Mouse (Mus musculus): ENCODE data around the gene Tnrc6a. TPM values are rescaled to one million over a fixed set of nuclear protein-coding genes. Genes with fewer than 3 reads are reported as not detected.

Tnrc6a gene
- polyA plus RNA-seq, 1 experiment from 2014 or later, result 46.4 TPM

- Histone ChIP-seq H3K27me3 (replicated peaks) (no peaks in the 10 kb centered on the region), H3K4me1 (0 out of 2 replicates have a peak, but pooled peaks cover 6% of the 10 kb centered on the region), H3K4me3 (replicated peaks) (no peak overlapping the region), H3K27ac (no peak overlapping the region), H3K4me2 (no peak overlapping the region), H3K36me3 (no peaks in the 10 kb centered on the region), H3K9ac (no peak overlapping the region), H3K9me3 (no peaks in the 10 kb centered on the region)
- WGBS, result 67% methylated on average over 7 of the region's 7 CpGs
- no peak for ATAC-seq (ENCODE audit: insufficient read depth, low FRiP score, low read depth)
Observed at GRCm38 (mm10) chr7:123217448-123218354, 94.0 kb downstream of the Tnrc6a start.

- H3K4me2 ChIP-seq, result no peak overlapping the region
- WGBS, result 44% methylated on average over 6 of the region's 6 CpGs
- H3K4me3 ChIP-seq (replicated peaks), result no peak overlapping the region
- H3K36me3 ChIP-seq, result no peaks in the 10 kb centered on the region
- no peak overlapping the region for H3K9ac ChIP-seq
- H3K4me1 ChIP-seq, result 0 out of 2 replicates have a peak, but pooled peaks cover 6% of the 10 kb centered on the region
- no peak overlapping the region for H3K27ac ChIP-seq
- H3K27me3 ChIP-seq (replicated peaks), result no peaks in the 10 kb centered on the region
- no peaks in the 10 kb centered on the region for H3K9me3 ChIP-seq
- ATAC-seq (ENCODE audit: insufficient read depth, low FRiP score, low read depth), result no peak
Observed at GRCm38 (mm10) chr7:123218620-123219019, 94.9 kb downstream of the Tnrc6a start.

GRCm38 (mm10) chr7:123219781-123220632 lies 96.3 kb downstream of the Tnrc6a start:
- H3K27me3 ChIP-seq (replicated peaks), result no peaks in the 10 kb centered on the region
- ATAC-seq (ENCODE audit: insufficient read depth, low FRiP score, low read depth), result no peak
- no peaks in the 10 kb centered on the region for H3K9me3 ChIP-seq
- no peaks in the 10 kb centered on the region for H3K4me1 ChIP-seq
- no peak overlapping the region for H3K4me3 ChIP-seq (replicated peaks)
- H3K9ac ChIP-seq, result no peak overlapping the region
- no peak overlapping the region for H3K27ac ChIP-seq
- H3K36me3 ChIP-seq, result no peaks in the 10 kb centered on the region
- no peak overlapping the region for H3K4me2 ChIP-seq
- WGBS, result 66% methylated on average over 13 of the region's 13 CpGs

DNA sequence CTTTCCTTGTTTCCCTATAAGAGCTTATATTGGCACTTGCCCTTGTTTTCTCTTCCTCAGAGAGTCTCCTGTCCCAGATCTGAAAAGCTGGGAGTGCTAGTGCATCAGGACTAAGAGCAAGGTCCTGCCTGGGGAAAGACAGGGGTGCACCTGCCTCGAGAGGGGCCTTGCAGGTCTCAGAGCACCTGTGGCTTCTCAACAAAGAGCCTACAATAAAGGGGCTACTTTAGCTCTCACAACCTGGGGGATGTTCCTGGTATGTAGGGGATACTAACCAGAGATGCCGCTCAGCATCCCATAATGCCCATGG lies 96.9 kb downstream of the Tnrc6a start:
- WGBS, result 74% methylated on average over 2 of the region's 2 CpGs
- Histone ChIP-seq H3K9me3 (no peaks in the 10 kb centered on the region), H3K4me3 (replicated peaks) (no peak overlapping the region), H3K4me2 (no peak overlapping the region), H3K4me1 (no peaks in the 10 kb centered on the region), H3K9ac (no peak overlapping the region), H3K27ac (no peak overlapping the region), H3K27me3 (replicated peaks) (no peaks in the 10 kb centered on the region), H3K36me3 (no peaks in the 10 kb centered on the region)
- ATAC-seq (ENCODE audit: insufficient read depth, low FRiP score, low read depth), result no peak

DNA sequence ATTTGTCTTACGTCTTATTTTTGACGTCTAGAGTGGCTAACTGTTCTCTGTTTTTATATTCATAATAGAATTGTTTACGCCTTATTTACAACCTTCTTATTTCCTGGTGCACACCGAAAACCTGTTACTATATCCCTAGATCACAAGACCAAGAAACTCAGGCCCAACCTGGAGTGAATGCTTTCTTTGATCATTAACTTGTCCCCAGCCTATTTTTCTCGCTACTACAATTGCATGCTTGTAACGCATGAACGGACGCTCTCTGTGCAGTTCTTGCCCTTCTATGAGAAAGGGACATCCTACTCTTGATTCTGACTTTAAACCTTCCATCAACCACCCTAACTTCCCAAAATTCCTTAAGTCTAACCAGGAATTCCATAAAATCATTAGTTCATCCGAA lies 100.4 kb downstream of the Tnrc6a start:
- no peak overlapping the region for H3K9ac ChIP-seq
- H3K9me3 ChIP-seq, result no peaks in the 10 kb centered on the region
- WGBS, result 77% methylated on average over 9 of the region's 9 CpGs
- no peak overlapping the region for H3K4me3 ChIP-seq (replicated peaks)
- H3K4me1 ChIP-seq, result no peaks in the 10 kb centered on the region
- no peak overlapping the region for H3K4me2 ChIP-seq
- no peaks in the 10 kb centered on the region for H3K36me3 ChIP-seq
- no peak overlapping the region for H3K27ac ChIP-seq
- no peak for ATAC-seq (ENCODE audit: insufficient read depth, low FRiP score, low read depth)
- H3K27me3 ChIP-seq (replicated peaks), result no peaks in the 10 kb centered on the region

- H3K9me3 ChIP-seq, result no peaks in the 10 kb centered on the region
- no peak for ATAC-seq (ENCODE audit: insufficient read depth, low FRiP score, low read depth)
- no peak overlapping the region for H3K27ac ChIP-seq
- H3K9ac ChIP-seq, result no peak overlapping the region
- H3K27me3 ChIP-seq (replicated peaks), result no peaks in the 10 kb centered on the region
- H3K4me1 ChIP-seq, result no peaks in the 10 kb centered on the region
- H3K4me3 ChIP-seq (replicated peaks), result no peak overlapping the region
- H3K36me3 ChIP-seq, result no peaks in the 10 kb centered on the region
- 82% methylated on average over 4 of the region's 4 CpGs for WGBS
- no peak overlapping the region for H3K4me2 ChIP-seq
Observed at GRCm38 (mm10) chr7:123225159-123225558, 101.5 kb downstream of the Tnrc6a start.

DNA sequence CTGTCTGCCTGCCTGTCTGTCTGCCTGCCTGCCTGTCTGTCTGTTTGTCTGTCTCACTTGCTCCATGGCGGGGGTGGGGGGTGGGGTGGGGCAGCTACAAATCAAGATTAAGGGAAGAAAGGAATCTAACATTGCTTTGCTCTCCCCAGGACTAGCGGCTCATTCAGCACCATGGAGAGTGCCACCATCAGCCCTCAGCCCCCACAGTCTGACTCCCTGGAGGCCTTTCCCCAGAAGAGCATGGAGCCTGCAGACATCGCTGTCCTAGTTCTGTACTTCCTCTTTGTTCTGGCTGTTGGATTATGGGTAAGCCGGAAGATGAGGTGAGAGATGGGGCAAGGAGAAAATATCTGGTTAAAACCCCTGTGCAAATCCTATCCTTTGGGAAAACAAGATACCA lies 111.8 kb downstream of the Tnrc6a start:
- H3K4me2 ChIP-seq, result no peak overlapping the region
- ATAC-seq (ENCODE audit: insufficient read depth, low FRiP score, low read depth), result no peak
- H3K36me3 ChIP-seq, result no peaks in the 10 kb centered on the region
- no peak overlapping the region for H3K9ac ChIP-seq
- no peaks in the 10 kb centered on the region for H3K9me3 ChIP-seq
- no peak overlapping the region for H3K27ac ChIP-seq
- 17% methylated on average over 4 of the region's 4 CpGs for WGBS
- H3K27me3 ChIP-seq (replicated peaks), result no peaks in the 10 kb centered on the region
- H3K4me1 ChIP-seq, result no peaks in the 10 kb centered on the region
- H3K4me3 ChIP-seq (replicated peaks), result no peak overlapping the region

DNA sequence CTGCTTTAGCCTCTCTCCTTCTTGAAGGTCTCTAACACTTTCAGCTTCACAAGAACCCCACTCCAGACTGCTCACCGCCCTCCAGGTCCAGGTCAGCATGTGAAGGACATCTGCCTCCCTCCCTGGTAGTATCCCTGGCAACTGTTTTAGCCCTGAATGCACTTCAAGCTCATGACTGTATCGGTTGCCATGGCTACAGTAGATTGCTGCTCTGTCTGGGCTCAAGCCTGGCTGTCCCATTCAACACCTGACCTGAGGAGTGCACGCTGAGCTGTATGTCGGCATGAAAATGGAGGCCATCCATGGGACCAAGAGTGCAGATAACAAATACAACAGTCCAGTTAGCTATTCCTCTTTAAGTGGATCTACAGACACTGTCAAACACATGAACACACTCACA lies 114.9 kb downstream of the Tnrc6a start:
- H3K4me2 ChIP-seq, result no peak overlapping the region
- WGBS, result 75% methylated on average over 4 of the region's 4 CpGs
- no peak overlapping the region for H3K9ac ChIP-seq
- H3K4me3 ChIP-seq (replicated peaks), result no peak overlapping the region
- no peak for ATAC-seq (ENCODE audit: insufficient read depth, low FRiP score, low read depth)
- H3K36me3 ChIP-seq, result no peaks in the 10 kb centered on the region
- H3K4me1 ChIP-seq, result no peaks in the 10 kb centered on the region
- no peaks in the 10 kb centered on the region for H3K27me3 ChIP-seq (replicated peaks)
- no peaks in the 10 kb centered on the region for H3K9me3 ChIP-seq
- H3K27ac ChIP-seq, result no peak overlapping the region

DNA sequence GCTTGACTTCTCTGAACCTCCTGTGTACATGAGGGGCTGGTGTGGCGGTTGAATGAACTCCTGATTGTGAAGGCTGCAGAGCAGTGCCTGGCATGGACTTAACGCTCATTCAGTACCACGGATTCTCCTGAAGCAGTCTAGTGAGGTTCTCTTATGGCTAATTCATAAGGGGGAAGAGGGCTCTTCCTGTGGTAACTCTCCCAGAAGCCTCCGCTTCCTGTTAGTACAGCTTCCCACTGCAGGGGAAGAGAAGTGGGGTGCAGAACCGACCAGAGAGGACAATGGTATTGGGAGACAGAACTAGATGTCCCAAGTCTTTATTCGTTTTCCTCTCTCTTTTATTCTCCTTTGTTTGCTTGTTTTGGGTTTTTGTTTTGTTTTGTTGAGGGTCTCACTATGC lies 116.4 kb downstream of the Tnrc6a start:
- 63% methylated on average over 6 of the region's 6 CpGs for WGBS
- Histone ChIP-seq H3K9ac (no peak overlapping the region), H3K27me3 (replicated peaks) (no peaks in the 10 kb centered on the region), H3K4me1 (no peaks in the 10 kb centered on the region), H3K4me3 (replicated peaks) (no peak overlapping the region), H3K27ac (no peak overlapping the region), H3K4me2 (no peak overlapping the region), H3K9me3 (no peaks in the 10 kb centered on the region), H3K36me3 (no peaks in the 10 kb centered on the region)
- no peak for ATAC-seq (ENCODE audit: insufficient read depth, low FRiP score, low read depth)

GRCm38 (mm10) chr7:123242241-123242640 lies 118.6 kb downstream of the Tnrc6a start:
- Histone ChIP-seq H3K4me2 (no peak overlapping the region), H3K4me3 (replicated peaks) (no peak overlapping the region), H3K9ac (no peak overlapping the region), H3K27me3 (replicated peaks) (no peaks in the 10 kb centered on the region), H3K27ac (no peak overlapping the region), H3K36me3 (no peaks in the 10 kb centered on the region), H3K4me1 (no peaks in the 10 kb centered on the region), H3K9me3 (no peaks in the 10 kb centered on the region)
- 76% methylated on average over 7 of the region's 7 CpGs for WGBS
- no peak for ATAC-seq (ENCODE audit: insufficient read depth, low FRiP score, low read depth)

DNA sequence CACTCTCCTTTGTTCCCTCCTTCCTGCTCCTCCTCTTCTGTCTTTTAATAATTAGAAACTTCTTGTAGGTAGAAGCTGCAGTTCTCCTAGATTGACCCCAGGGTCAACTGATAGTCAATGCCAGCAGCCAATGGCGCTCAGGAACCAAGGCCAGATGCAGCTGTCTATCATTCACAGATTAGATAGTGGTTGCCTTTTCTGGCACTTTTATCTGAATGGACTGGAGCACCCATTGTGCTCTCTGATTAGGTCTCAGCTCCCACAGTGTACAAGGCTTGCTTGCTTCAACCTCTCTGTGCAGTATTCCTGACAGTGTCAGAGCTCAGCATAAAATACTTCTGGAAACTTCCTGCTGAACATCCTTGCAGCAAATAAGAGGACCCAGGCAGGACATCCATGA lies 121.1 kb downstream of the Tnrc6a start:
- whole genome bisulfite sequencing, result 57% methylated on average over 1 of the region's 1 CpGs
- H3K36me3 ChIP-seq, result no peaks in the 10 kb centered on the region
- H3K27ac ChIP-seq, result no peak overlapping the region
- ATAC-seq (ENCODE audit: insufficient read depth, low FRiP score, low read depth), result no peak
- no peaks in the 10 kb centered on the region for H3K27me3 ChIP-seq (replicated peaks)
- no peak overlapping the region for H3K4me2 ChIP-seq
- no peak overlapping the region for H3K9ac ChIP-seq
- no peaks in the 10 kb centered on the region for H3K4me1 ChIP-seq
- no peak overlapping the region for H3K4me3 ChIP-seq (replicated peaks)
- H3K9me3 ChIP-seq, result no peaks in the 10 kb centered on the region

Data from stomach, embryonic 15.5 days (tissue).